Mouse (Mus musculus) embryonic facial prominence, embryonic 15.5 days (tissue): ENCODE measurements around the gene Col26a1. TPM values are rescaled to one million over a fixed set of nuclear protein-coding genes. Genes with fewer than 3 reads are reported as not detected.
A peak's percentile ranks its signal among the peaks of the same experiment; 100 is the strongest.

Source experiments
- ATAC-seq: fragments of 200-750 bp; cut with Nextera tagmentation; 2 replicates; pipeline ENCODE4 v1.8.0; 2017; ENCODE audit warnings: low read depth, moderate TSS enrichment; ENCODE audit not compliant: insufficient number of reproducible peaks, low FRiP score, low TSS enrichment
- H3K27ac ChIP-seq: fragments of 300-500 bp; sonication (generic); replicated peaks from 2 replicates; pipeline ENCODE4 v1.5.1; 2015; ENCODE audit warnings: mild to moderate bottlenecking, inconsistent platforms
- H3K27me3 ChIP-seq: fragments of 300-500 bp; sonication (generic); 2 replicates; pipeline ENCODE4 v1.6.1; 2015; ENCODE audit warnings: inconsistent platforms
- H3K36me3 ChIP-seq: fragments of 300-500 bp; sonication (generic); 2 replicates; pipeline ENCODE4 v1.6.1; 2015; ENCODE audit warnings: mild to moderate bottlenecking, inconsistent platforms
- H3K4me1 ChIP-seq: fragments of 300-500 bp; sonication (generic); 2 replicates; pipeline ENCODE4 v1.6.1; 2015; ENCODE audit warnings: inconsistent platforms
- H3K4me2 ChIP-seq: fragments of 300-500 bp; sonication (generic); replicated peaks from 2 replicates; pipeline ENCODE4 v1.6.1; 2015; ENCODE audit warnings: mild to moderate bottlenecking, inconsistent platforms
- H3K4me3 ChIP-seq: fragments of 300-500 bp; sonication (generic); replicated peaks from 2 replicates; pipeline ENCODE4 v1.5.1; 2015; ENCODE audit warnings: mild to moderate bottlenecking, inconsistent platforms
- H3K9ac ChIP-seq: fragments of 300-500 bp; sonication (generic); 2 replicates; pipeline ENCODE4 v1.6.1; 2015; ENCODE audit warnings: inconsistent platforms
- H3K9me3 ChIP-seq: fragments of 300-500 bp; sonication (generic); replicated peaks from 2 replicates; pipeline ENCODE4 v1.6.1; 2016; ENCODE audit warnings: inconsistent platforms
- WGBS: fragments of 180-500 bp; shearing (Covaris S2); methylation state at CpG from one replicate; pipeline ENCODE4 v1.1.7; 2015; 5-methylcytosine and 5-hydroxymethylcytosine counted together
- polyA plus RNA-seq: library from polyadenylated mRNA; unstranded; fragments of >200 nt; fragmentation: Nextera tagmentation; extraction: Ambion mirVana; gene quantifications from 2 replicates; pipeline ENCODE4 v1.2.1, GENCODE M21; 2015

Col26a1 gene
- polyA plus RNA-seq, 1 experiment from 2014 or later = 247 TPM

GRCm38 (mm10) chr5:136780465-136780864 is 102.5 kb downstream of the Col26a1 start:
- Histone ChIP-seq H3K4me2 (no peak overlapping the region), H3K27ac (no peak overlapping the region), H3K27me3 (no peaks in the 10 kb centered on the region), H3K4me1 (peaks cover 13% of the 10 kb centered on the region), H3K9ac (no peak overlapping the region), H3K4me3 (no peak overlapping the region), H3K36me3 (no peaks in the 10 kb centered on the region), H3K9me3 (no peaks in the 10 kb centered on the region)
- WGBS = 53% methylated on average over 10 of the region's 10 CpGs
- no peak for ATAC-seq

- ATAC-seq = no peak
- no peak overlapping the region for H3K4me2 ChIP-seq
- H3K9me3 ChIP-seq = no peaks in the 10 kb centered on the region
- no peaks in the 10 kb centered on the region for H3K27me3 ChIP-seq
- no peaks in the 10 kb centered on the region for H3K36me3 ChIP-seq
- no peak overlapping the region for H3K4me3 ChIP-seq
- WGBS = 81% methylated on average over 6 of the region's 6 CpGs
- no peak overlapping the region for H3K9ac ChIP-seq
- no peak overlapping the region for H3K27ac ChIP-seq
- H3K4me1 ChIP-seq = peaks cover 9% of the 10 kb centered on the region
These were observed 103.1 kb downstream of the Col26a1 start for GRCm38 (mm10) chr5:136779946-136780345.

GRCm38 (mm10) chr5:136775548-136775947 is 107.5 kb downstream of the Col26a1 start:
- H3K4me1 ChIP-seq = peaks cover 4% of the 10 kb centered on the region; the same call in 1 of the 2 replicates
- 66% methylated on average over 3 of the region's 3 CpGs for WGBS
- no peak overlapping the region for H3K4me2 ChIP-seq
- no peak overlapping the region for H3K9ac ChIP-seq
- no peak overlapping the region for H3K4me3 ChIP-seq
- H3K27me3 ChIP-seq = no peaks in the 10 kb centered on the region
- H3K36me3 ChIP-seq = no peaks in the 10 kb centered on the region
- no peak for ATAC-seq
- H3K9me3 ChIP-seq = no peaks in the 10 kb centered on the region
- peak overlapping the region; percentile 67; the same call in 1 of the 2 replicates for H3K27ac ChIP-seq

GRCm38 (mm10) chr5:136773044-136774039 is 109.7 kb downstream of the Col26a1 start:
- H3K27me3 ChIP-seq = no peaks in the 10 kb centered on the region
- ATAC-seq = peak; percentile 39; the same call in 1 of the 2 replicates
- peaks cover 8% of the 10 kb centered on the region; the same call in 1 of the 2 replicates for H3K4me1 ChIP-seq
- no peaks in the 10 kb centered on the region for H3K36me3 ChIP-seq
- H3K4me2 ChIP-seq = no peak overlapping the region
- H3K27ac ChIP-seq = no peak overlapping the region
- no peak overlapping the region for H3K9ac ChIP-seq
- no peak overlapping the region for H3K4me3 ChIP-seq
- WGBS = 60% methylated on average over 22 of the region's 22 CpGs
- no peaks in the 10 kb centered on the region for H3K9me3 ChIP-seq

GRCm38 (mm10) chr5:136771132-136771531 is 111.9 kb downstream of the Col26a1 start:
- Histone ChIP-seq H3K9ac (no peak overlapping the region), H3K36me3 (no peaks in the 10 kb centered on the region), H3K27me3 (no peaks in the 10 kb centered on the region), H3K4me3 (no peak overlapping the region), H3K4me2 (no peak overlapping the region), H3K4me1 (peaks cover 8% of the 10 kb centered on the region; the same call in 1 of the 2 replicates), H3K9me3 (no peaks in the 10 kb centered on the region), H3K27ac (no peak overlapping the region)
- 85% methylated on average over 10 of the region's 10 CpGs for WGBS
- no peak for ATAC-seq

GRCm38 (mm10) chr5:136767304-136767703 is 115.7 kb downstream of the Col26a1 start:
- Histone ChIP-seq H3K36me3 (0 out of 2 replicates have a peak, but pooled peaks cover 3% of the 10 kb centered on the region), H3K27ac (0 out of 2 replicates have a peak overlapping the region, but pooled peaks have one; percentile 17), H3K27me3 (no peaks in the 10 kb centered on the region), H3K4me3 (no peak overlapping the region), H3K4me2 (no peak overlapping the region), H3K9me3 (no peaks in the 10 kb centered on the region), H3K4me1 (peaks cover 12% of the 10 kb centered on the region; the same call in 1 of the 2 replicates), H3K9ac (no peak overlapping the region)
- ATAC-seq = no peak
- 52% methylated on average over 9 of the region's 9 CpGs for WGBS

GRCm38 (mm10) chr5:136764157-136764669 is 118.8 kb downstream of the Col26a1 start:
- H3K9ac ChIP-seq = no peak overlapping the region
- H3K36me3 ChIP-seq = 0 out of 2 replicates have a peak, but pooled peaks cover 3% of the 10 kb centered on the region
- peaks cover 8% of the 10 kb centered on the region; the same call in 1 of the 2 replicates for H3K4me1 ChIP-seq
- H3K4me3 ChIP-seq = no peak overlapping the region
- H3K27me3 ChIP-seq = no peaks in the 10 kb centered on the region
- 41% methylated on average over 8 of the region's 8 CpGs for WGBS
- no peak overlapping the region for H3K27ac ChIP-seq
- no peak overlapping the region for H3K4me2 ChIP-seq
- no peak for ATAC-seq
- no peaks in the 10 kb centered on the region for H3K9me3 ChIP-seq

GRCm38 (mm10) chr5:136760345-136760744 is 122.7 kb downstream of the Col26a1 start:
- Histone ChIP-seq H3K36me3 (0 out of 2 replicates have a peak, but pooled peaks cover 7% of the 10 kb centered on the region), H3K4me3 (no peak overlapping the region), H3K4me2 (no peak overlapping the region), H3K27ac (no peak overlapping the region), H3K9me3 (no peaks in the 10 kb centered on the region), H3K9ac (no peak overlapping the region), H3K4me1 (peaks cover 8% of the 10 kb centered on the region; the same call in 1 of the 2 replicates), H3K27me3 (no peaks in the 10 kb centered on the region)
- WGBS = 49% methylated on average over 6 of the region's 6 CpGs
- ATAC-seq = no peak

GRCm38 (mm10) chr5:136759781-136760180 is 123.2 kb downstream of the Col26a1 start:
- H3K27ac ChIP-seq = no peak overlapping the region

GRCm38 (mm10) chr5:136755696-136756095 is 127.3 kb downstream of the Col26a1 start:
- Histone ChIP-seq H3K27ac (no peak overlapping the region), H3K4me2 (no peak overlapping the region), H3K9me3 (no peaks in the 10 kb centered on the region), H3K27me3 (no peaks in the 10 kb centered on the region), H3K4me3 (no peak overlapping the region), H3K9ac (no peak overlapping the region), H3K36me3 (peaks cover 39% of the 10 kb centered on the region), H3K4me1 (peaks cover 5% of the 10 kb centered on the region; the same call in 1 of the 2 replicates)
- no peak for ATAC-seq
- WGBS = 7% methylated on average over 3 of the region's 3 CpGs

More at GRCm38 (mm10) chr5:136759781-136760180, 123.2 kb downstream of the Col26a1 start:
- Histone ChIP-seq H3K9me3 (no peaks in the 10 kb centered on the region), H3K4me1 (peaks cover 8% of the 10 kb centered on the region; the same call in 1 of the 2 replicates), H3K4me2 (no peak overlapping the region), H3K36me3 (0 out of 2 replicates have a peak, but pooled peaks cover 7% of the 10 kb centered on the region), H3K27me3 (no peaks in the 10 kb centered on the region), H3K9ac (no peak overlapping the region), H3K4me3 (no peak overlapping the region)
- no peak for ATAC-seq
- WGBS = 60% methylated on average over 6 of the region's 6 CpGs

- ATAC-seq = no peak
- 69% methylated on average over 14 of the region's 14 CpGs for WGBS
These were observed 128.9 kb downstream of the Col26a1 start for GRCm38 (mm10) chr5:136754053-136754591.

More at GRCm38 (mm10) chr5:136754053-136754591, 128.9 kb downstream of the Col26a1 start:
- Histone ChIP-seq H3K4me2 (no peak overlapping the region), H3K9me3 (no peaks in the 10 kb centered on the region), H3K27ac (0 out of 2 replicates have a peak overlapping the region, but pooled peaks have one; percentile 7), H3K4me3 (no peak overlapping the region), H3K27me3 (no peaks in the 10 kb centered on the region), H3K9ac (no peak overlapping the region), H3K4me1 (peaks cover 5% of the 10 kb centered on the region; the same call in 1 of the 2 replicates), H3K36me3 (peaks cover 54% of the 10 kb centered on the region)
